Mouse (Mus musculus): Measurements from ENCODE around the gene Rnf151. TPM values are rescaled to one million over a fixed set of nuclear protein-coding genes. Genes with fewer than 3 reads are reported as not detected.
A peak's percentile ranks its signal among the peaks of the same experiment; 100 is the strongest.

Gene Rnf151
- polyA plus RNA-seq, 1 experiment from 2014 or later = not detected

- no peak overlapping the region for H3K9ac ChIP-seq (ENCODE audit: low read length)
- H3K4me2 ChIP-seq (ENCODE audit: low read length) = peak overlapping the region; percentile 46
- H3K27me3 ChIP-seq (ENCODE audit: control insufficient read depth, insufficient read depth, low read length) = peaks cover 45% of the 10 kb centered on the region
- 28% methylated on average over 16 of the region's 16 CpGs for WGBS
- no peak for ATAC-seq (ENCODE audit: insufficient number of reproducible peaks, insufficient read depth, low FRiP score, low read depth)
- no peak overlapping the region for H3K27ac ChIP-seq (replicated peaks in 1 of 2; ENCODE audit: control insufficient read depth in 1 of 2, insufficient read depth in 1 of 2, low read depth in 2 of 2, low read length in 2 of 2)
- H3K4me3 ChIP-seq (ENCODE audit: control insufficient read depth in 1 of 2, insufficient read depth in 1 of 2, low read depth in 1 of 2, low read length in 2 of 2) = peak overlapping the region in 1 of 2 experiments; percentile 14; a peak in 1 of 4 replicates
- H3K4me1 ChIP-seq (ENCODE audit: control insufficient read depth in 2 of 2, insufficient read depth in 2 of 2, low read length in 2 of 2) = peaks cover 6 to 16% of the 10 kb centered on the region in 2 experiments; a peak in 3 of 4 replicates
- no peaks in the 10 kb centered on the region for H3K9me3 ChIP-seq (ENCODE audit: control insufficient read depth, low read length)
- H3K36me3 ChIP-seq (ENCODE audit: control insufficient read depth, insufficient read depth, low read length) = peaks cover 11% of the 10 kb centered on the region
These were observed 31.3 kb downstream of the Rnf151 start for GRCm38 (mm10) chr17:24686514-24686913.

DNA sequence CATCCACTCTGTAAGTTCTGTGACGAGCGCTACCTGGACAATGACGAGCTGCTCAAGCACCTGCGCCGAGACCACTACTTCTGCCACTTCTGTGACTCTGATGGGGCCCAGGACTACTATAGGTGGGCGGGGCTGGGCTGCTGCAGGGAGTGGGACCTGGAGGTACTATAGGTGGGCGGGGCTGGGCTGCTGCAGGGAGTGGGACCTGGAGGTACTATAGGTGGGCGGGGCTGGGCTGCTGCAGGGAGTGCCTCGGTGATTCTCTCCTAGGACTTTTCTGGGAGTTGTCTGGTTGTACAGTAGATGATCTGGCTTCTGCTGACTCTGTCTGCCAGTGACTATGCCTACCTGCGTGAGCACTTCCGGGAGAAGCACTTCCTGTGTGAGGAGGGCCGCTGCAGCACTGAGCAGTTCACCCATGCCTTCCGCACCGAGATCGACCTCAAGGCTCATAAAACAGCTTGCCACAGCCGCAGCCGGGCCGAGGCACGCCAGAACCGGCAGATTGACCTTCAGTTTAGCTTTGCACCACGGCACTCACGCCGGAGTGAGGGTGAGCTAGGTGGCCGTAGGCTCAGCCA is 40.3 kb downstream of the Rnf151 start:
- H3K36me3 ChIP-seq (ENCODE audit: control insufficient read depth, insufficient read depth, low read length) = peaks cover 61% of the 10 kb centered on the region

DNA sequence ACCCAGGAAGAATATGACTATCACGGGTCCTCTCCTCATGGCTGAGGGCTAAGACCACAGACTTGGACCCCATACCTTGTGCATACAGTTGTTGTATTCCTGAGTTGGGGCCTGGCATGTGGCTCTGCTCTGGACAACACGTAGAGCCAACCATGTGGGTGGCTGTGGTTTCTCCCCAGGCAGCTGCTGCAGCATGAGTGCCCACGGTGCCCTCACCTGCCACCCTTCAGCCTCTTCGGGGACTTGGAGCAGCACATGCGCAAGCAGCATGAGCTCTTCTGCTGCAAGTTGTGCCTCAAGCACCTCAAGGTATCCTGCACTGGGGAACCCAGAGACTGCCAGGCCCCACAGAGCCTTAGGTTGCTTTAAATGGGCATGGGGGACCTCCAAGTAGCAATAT is 41.0 kb downstream of the Rnf151 start:
- no peaks in the 10 kb centered on the region for H3K27me3 ChIP-seq (ENCODE audit: control insufficient read depth, insufficient read depth, low read length)
- no peak overlapping the region for H3K27ac ChIP-seq (replicated peaks in 1 of 2; ENCODE audit: control insufficient read depth in 1 of 2, insufficient read depth in 1 of 2, low read depth in 2 of 2, low read length in 2 of 2)
- H3K36me3 ChIP-seq (ENCODE audit: control insufficient read depth, insufficient read depth, low read length) = peaks cover 54% of the 10 kb centered on the region
- ATAC-seq (ENCODE audit: insufficient number of reproducible peaks, insufficient read depth, low FRiP score, low read depth) = no peak
- no peak overlapping the region for H3K4me2 ChIP-seq (ENCODE audit: low read length)
- no peak overlapping the region for H3K4me3 ChIP-seq (ENCODE audit: control insufficient read depth in 1 of 2, insufficient read depth in 1 of 2, low read depth in 1 of 2, low read length in 2 of 2)
- no peaks in the 10 kb centered on the region for H3K9me3 ChIP-seq (ENCODE audit: control insufficient read depth, low read length)
- H3K4me1 ChIP-seq (ENCODE audit: control insufficient read depth in 2 of 2, insufficient read depth in 2 of 2, low read length in 2 of 2) = peaks cover 10 to 17% of the 10 kb centered on the region in 2 experiments
- no peak overlapping the region for H3K9ac ChIP-seq (ENCODE audit: low read length)
- WGBS = 97% methylated on average over 5 of the region's 5 CpGs

More for the DNA sequence above, 40.3 kb downstream of the Rnf151 start:
- Histone ChIP-seq H3K4me3 (ENCODE audit: control insufficient read depth in 1 of 2, insufficient read depth in 1 of 2, low read depth in 1 of 2, low read length in 2 of 2) (no peak overlapping the region), H3K4me1 (ENCODE audit: control insufficient read depth in 2 of 2, insufficient read depth in 2 of 2, low read length in 2 of 2) (peaks cover 4 to 11% of the 10 kb centered on the region in 2 experiments), H3K9me3 (ENCODE audit: control insufficient read depth, low read length) (no peaks in the 10 kb centered on the region), H3K27me3 (ENCODE audit: control insufficient read depth, insufficient read depth, low read length) (no peaks in the 10 kb centered on the region), H3K27ac (replicated peaks in 1 of 2; ENCODE audit: control insufficient read depth in 1 of 2, insufficient read depth in 1 of 2, low read depth in 2 of 2, low read length in 2 of 2) (no peak overlapping the region), H3K9ac (ENCODE audit: low read length) (no peak overlapping the region), H3K4me2 (ENCODE audit: low read length) (no peak overlapping the region)
- WGBS = 92% methylated on average over 24 of the region's 24 CpGs
- no peak for ATAC-seq (ENCODE audit: insufficient number of reproducible peaks, insufficient read depth, low FRiP score, low read depth)

GRCm38 (mm10) chr17:24676187-24676586 is 41.7 kb downstream of the Rnf151 start:
- peaks cover 47% of the 10 kb centered on the region for H3K36me3 ChIP-seq (ENCODE audit: control insufficient read depth, insufficient read depth, low read length)
- 68% methylated on average over 2 of the region's 2 CpGs for WGBS
- no peaks in the 10 kb centered on the region for H3K9me3 ChIP-seq (ENCODE audit: control insufficient read depth, low read length)
- 0 out of 2 replicates have a peak overlapping the region, but pooled peaks have one; percentile 25 for H3K9ac ChIP-seq (ENCODE audit: low read length)
- no peak overlapping the region for H3K27ac ChIP-seq (replicated peaks in 1 of 2; ENCODE audit: control insufficient read depth in 1 of 2, insufficient read depth in 1 of 2, low read depth in 2 of 2, low read length in 2 of 2)
- H3K27me3 ChIP-seq (ENCODE audit: control insufficient read depth, insufficient read depth, low read length) = no peaks in the 10 kb centered on the region
- no peak overlapping the region for H3K4me2 ChIP-seq (ENCODE audit: low read length)
- peaks cover 15 to 24% of the 10 kb centered on the region in 2 experiments for H3K4me1 ChIP-seq (ENCODE audit: control insufficient read depth in 2 of 2, insufficient read depth in 2 of 2, low read length in 2 of 2)
- ATAC-seq (ENCODE audit: insufficient number of reproducible peaks, insufficient read depth, low FRiP score, low read depth) = no peak
- H3K4me3 ChIP-seq (ENCODE audit: control insufficient read depth in 1 of 2, insufficient read depth in 1 of 2, low read depth in 1 of 2, low read length in 2 of 2) = no peak overlapping the region

DNA sequence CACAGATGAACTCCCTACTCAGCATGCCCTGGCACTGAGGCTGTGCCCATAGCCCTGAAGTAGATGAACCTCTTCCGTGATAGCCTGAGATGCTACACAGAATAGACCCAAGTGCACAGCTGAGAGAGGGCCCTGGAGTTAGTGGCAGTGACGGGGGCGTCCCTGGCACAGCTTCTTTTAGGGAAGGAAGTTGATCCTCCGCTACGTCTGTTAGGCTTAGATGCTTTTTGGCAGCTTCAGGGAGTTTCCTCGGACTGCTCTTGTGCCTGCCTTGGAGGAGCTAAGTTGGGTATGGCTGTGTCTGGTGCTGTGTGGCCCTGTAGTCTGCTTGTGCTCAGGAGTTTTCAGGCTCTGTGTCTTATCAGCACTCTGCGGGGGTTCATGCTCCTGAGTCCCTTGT is 43.6 kb downstream of the Rnf151 start:
- 59% methylated on average over 7 of the region's 7 CpGs for WGBS
- H3K4me2 ChIP-seq (ENCODE audit: low read length) = no peak overlapping the region
- H3K36me3 ChIP-seq (ENCODE audit: control insufficient read depth, insufficient read depth, low read length) = peaks cover 28% of the 10 kb centered on the region
- ATAC-seq (ENCODE audit: insufficient number of reproducible peaks, insufficient read depth, low FRiP score, low read depth) = no peak
- no peak overlapping the region for H3K27ac ChIP-seq (replicated peaks in 1 of 2; ENCODE audit: control insufficient read depth in 1 of 2, insufficient read depth in 1 of 2, low read depth in 2 of 2, low read length in 2 of 2)
- no peak overlapping the region for H3K4me3 ChIP-seq (ENCODE audit: control insufficient read depth in 1 of 2, insufficient read depth in 1 of 2, low read depth in 1 of 2, low read length in 2 of 2)
- peaks cover 20 to 35% of the 10 kb centered on the region in 2 experiments for H3K4me1 ChIP-seq (ENCODE audit: control insufficient read depth in 2 of 2, insufficient read depth in 2 of 2, low read length in 2 of 2)
- no peaks in the 10 kb centered on the region for H3K27me3 ChIP-seq (ENCODE audit: control insufficient read depth, insufficient read depth, low read length)
- H3K9ac ChIP-seq (ENCODE audit: low read length) = no peak overlapping the region; the same call in 1 of the 2 replicates
- H3K9me3 ChIP-seq (ENCODE audit: control insufficient read depth, low read length) = no peaks in the 10 kb centered on the region

DNA sequence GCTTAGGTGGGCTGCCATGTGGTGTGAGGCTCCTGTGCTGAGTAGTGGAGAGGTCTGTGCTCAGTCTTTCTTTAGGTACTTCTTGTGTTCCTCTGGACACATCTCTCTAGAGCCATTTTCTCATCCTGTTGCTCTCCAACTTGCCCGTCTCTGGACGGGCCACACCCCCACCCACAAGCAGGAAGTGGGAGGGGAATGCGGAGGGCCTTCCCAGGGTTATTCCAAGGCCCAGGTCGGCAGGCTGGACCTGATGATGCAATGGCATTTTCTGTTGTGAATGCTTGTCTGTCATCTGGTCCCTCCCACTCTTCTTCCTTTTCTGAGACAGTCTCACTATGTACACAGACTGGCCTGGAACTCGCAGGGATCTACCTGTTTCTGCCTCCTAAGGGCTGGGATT is 45.7 kb downstream of the Rnf151 start:
- Histone ChIP-seq H3K4me2 (ENCODE audit: low read length) (peak overlapping the region; percentile 92), H3K4me3 (ENCODE audit: control insufficient read depth in 1 of 2, insufficient read depth in 1 of 2, low read depth in 1 of 2, low read length in 2 of 2) (no peak overlapping the region), H3K36me3 (ENCODE audit: control insufficient read depth, insufficient read depth, low read length) (peaks cover 7% of the 10 kb centered on the region), H3K9me3 (ENCODE audit: control insufficient read depth, low read length) (no peaks in the 10 kb centered on the region), H3K27me3 (ENCODE audit: control insufficient read depth, insufficient read depth, low read length) (no peaks in the 10 kb centered on the region), H3K27ac (replicated peaks in 1 of 2; ENCODE audit: control insufficient read depth in 1 of 2, insufficient read depth in 1 of 2, low read depth in 2 of 2, low read length in 2 of 2) (no peak overlapping the region), H3K9ac (ENCODE audit: low read length) (0 out of 2 replicates have a peak overlapping the region, but pooled peaks have one; percentile 4), H3K4me1 (ENCODE audit: control insufficient read depth in 2 of 2, insufficient read depth in 2 of 2, low read length in 2 of 2) (peaks cover 20 to 35% of the 10 kb centered on the region in 2 experiments)
- 23% methylated on average over 5 of the region's 5 CpGs for WGBS
- ATAC-seq (ENCODE audit: insufficient number of reproducible peaks, insufficient read depth, low FRiP score, low read depth) = no peak

DNA sequence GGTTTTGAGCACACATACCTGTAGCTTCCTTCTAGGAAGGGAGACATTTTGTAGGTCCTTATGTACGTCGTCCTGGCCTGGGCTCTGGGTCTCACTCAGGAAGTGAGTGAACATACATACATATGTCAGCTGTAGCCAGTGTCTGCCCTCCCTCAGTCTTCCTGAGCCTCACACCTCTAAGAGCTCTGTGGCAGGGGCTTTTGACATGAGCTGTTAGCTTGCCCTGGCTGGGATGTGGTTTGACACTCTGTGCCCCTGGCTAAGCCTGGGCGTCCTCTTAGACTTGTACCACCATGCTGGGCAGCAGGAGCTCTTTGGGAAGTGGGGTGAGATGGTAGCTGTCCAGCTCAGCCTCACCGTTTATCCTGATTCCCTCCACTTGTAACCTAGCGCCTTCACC is 46.5 kb downstream of the Rnf151 start:
- Histone ChIP-seq H3K4me2 (ENCODE audit: low read length) (peak overlapping the region; percentile 92), H3K27me3 (ENCODE audit: control insufficient read depth, insufficient read depth, low read length) (no peaks in the 10 kb centered on the region), H3K27ac (replicated peaks in 1 of 2; ENCODE audit: control insufficient read depth in 1 of 2, insufficient read depth in 1 of 2, low read depth in 2 of 2, low read length in 2 of 2) (no peak overlapping the region), H3K4me1 (ENCODE audit: control insufficient read depth in 2 of 2, insufficient read depth in 2 of 2, low read length in 2 of 2) (peaks cover 20 to 35% of the 10 kb centered on the region in 2 experiments), H3K9ac (ENCODE audit: low read length) (peak overlapping the region; percentile 97), H3K4me3 (ENCODE audit: control insufficient read depth in 1 of 2, insufficient read depth in 1 of 2, low read depth in 1 of 2, low read length in 2 of 2) (no peak overlapping the region), H3K9me3 (ENCODE audit: control insufficient read depth, low read length) (no peaks in the 10 kb centered on the region), H3K36me3 (ENCODE audit: control insufficient read depth, insufficient read depth, low read length) (no peaks in the 10 kb centered on the region)
- WGBS = 68% methylated on average over 5 of the region's 5 CpGs
- no peak for ATAC-seq (ENCODE audit: insufficient number of reproducible peaks, insufficient read depth, low FRiP score, low read depth)

All from heart, embryonic 14.5 days (tissue).